Mouse (Mus musculus) thymus, adult 2 months (tissue): Measurements from ENCODE around the gene Bst1.

Source experiments
- CTCF ChIP-seq: fragments of 200-500 bp; IDR thresholded peaks from 2 replicates; pipeline ENCODE4 v1.5.1; 2012; ENCODE audit warnings: mild to moderate bottlenecking, control low read depth, low read length, moderate library complexity, borderline replicate concordance; ENCODE audit not compliant: control insufficient read depth, poor library complexity, insufficient read depth; ENCODE audit errors: extremely low read depth
- POLR2A ChIP-seq: fragments of 200-500 bp; IDR thresholded peaks from 2 replicates; pipeline ENCODE4 v1.6.1; 2012; ENCODE audit warnings: mild to moderate bottlenecking, low read length, control low read depth, moderate library complexity; ENCODE audit not compliant: control insufficient read depth, poor library complexity, insufficient read depth; ENCODE audit errors: extremely low read depth

DNA sequence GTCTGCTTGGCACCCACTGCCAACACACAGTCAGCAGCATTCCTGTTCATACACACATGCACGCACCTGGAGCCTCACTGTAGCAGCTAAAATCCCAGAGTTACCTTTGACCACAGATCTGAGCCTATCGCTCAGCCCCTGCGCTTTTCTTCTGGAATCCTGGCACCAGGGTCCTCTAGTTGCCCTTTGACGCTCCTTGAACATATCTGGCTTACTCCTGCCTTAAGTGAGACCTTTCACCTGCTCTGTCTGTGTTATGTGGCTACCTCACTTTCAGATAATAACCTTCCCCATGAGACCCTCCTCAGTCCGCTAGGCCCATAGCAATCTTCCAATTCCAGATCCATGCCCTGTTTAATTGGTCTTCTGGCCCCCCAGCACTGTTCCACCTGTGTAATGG is 41.4 kb downstream of the Bst1 start:
- TF ChIP-seq CTCF: no peak
- TF ChIP-seq POLR2A: no peak
